Mouse (Mus musculus) brain, embryonic 18.5 days (tissue): ENCODE data around the gene Rbbp5.
A peak's percentile ranks its signal among the peaks of the same experiment; 100 is the strongest.

Experiments
- DNase-seq: peaks from one replicate; pipeline ENCODE4 v3.0.0-alpha.2; 2012; ENCODE audit warnings: low read depth, low spot score

Rbbp5 gene

DNA sequence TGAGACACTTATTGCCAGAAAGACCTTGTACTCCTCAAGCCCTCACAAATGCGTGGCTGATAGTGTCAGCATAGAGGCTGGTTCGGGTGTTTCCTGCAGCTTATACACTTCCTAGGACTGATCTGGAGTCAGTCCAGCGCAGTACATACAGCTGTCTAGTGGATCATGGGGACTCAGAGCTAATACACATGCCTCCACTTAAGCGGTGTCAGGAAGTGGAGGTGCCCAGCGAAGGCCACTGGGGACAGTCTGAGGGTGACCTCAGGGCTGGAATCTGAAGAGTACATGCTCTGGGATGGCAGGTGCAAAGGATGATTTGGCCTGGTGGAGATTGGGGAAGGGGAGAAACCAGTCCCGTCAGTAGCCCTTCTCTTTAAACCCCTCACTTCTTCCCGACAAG is 63.5 kb downstream of the Rbbp5 start:
- no peak for DNase-seq

DNA sequence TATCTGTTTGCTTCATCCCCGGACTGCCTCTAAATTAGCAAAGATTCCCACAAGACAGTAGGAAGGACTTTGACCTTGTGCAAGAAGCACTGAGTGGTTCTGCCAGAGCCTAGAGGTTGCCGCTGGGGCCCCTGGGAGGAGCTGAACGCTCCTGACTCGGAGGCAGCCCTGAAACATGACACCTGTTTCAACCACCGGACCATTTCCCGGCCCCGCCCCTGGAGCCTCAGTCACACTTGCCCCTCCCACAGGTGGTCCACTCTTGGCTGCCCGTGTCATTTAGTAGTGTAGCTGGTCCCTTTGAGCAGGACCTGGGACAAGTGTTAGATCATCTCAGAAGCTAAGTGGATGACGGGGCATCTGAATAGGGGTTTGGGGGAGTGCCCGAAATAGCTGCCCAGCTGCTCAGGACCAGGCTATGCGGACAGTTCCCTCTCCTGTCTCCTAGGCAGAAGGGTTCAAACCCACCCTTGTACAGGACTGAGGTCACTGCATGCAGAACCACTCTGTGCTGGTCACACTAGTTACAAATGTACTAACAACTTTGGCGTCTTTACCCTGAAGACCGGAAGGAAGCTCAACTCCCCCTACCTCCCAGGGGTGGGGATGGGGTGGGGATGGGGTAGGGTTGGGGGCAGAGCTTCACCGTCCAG is 64.1 kb downstream of the Rbbp5 start:
- DNase-seq, result no peak

- DNase-seq, result no peak
Measured at GRCm38 (mm10) chr1:132541824-132542599, 64.8 kb downstream of the Rbbp5 start.

- DNase-seq, result peak; percentile 62
Measured at GRCm38 (mm10) chr1:132542762-132543306, 65.7 kb downstream of the Rbbp5 start, which contains the start of gene Cntn2. Cntn2 (minus strand) TSS chr1:132543256.

DNA sequence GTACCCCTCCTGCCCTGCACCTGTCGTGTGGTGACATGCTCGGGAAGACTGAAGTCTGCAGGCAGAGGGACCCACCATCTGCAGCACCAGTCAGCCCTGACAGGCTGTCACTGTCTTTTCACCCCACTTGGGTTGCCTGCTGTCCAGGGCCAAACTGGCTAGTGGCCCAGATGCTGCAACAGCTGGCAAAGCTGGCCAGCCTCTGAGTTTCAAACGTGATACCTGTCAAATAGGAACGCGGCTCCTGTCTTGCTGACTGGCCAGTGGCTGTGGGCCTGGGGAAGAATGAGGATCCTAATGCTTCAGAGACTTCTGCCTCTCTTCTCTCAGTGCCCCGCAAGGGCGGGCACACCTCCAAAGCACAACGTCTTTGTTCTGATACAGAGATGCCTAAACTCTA is 66.6 kb downstream of the Rbbp5 start:
- DNase-seq, result no peak
